Comparison of ENCODE assay signal across 18 mouse cellular contexts in genomic region chr16:52051106-52051505, GRCm38 (mm10).
"Had no signal": no experiment of that assay in that cellular context is flagged by ENCODE, and none has a peak within 500 bp of the region (broad histone marks: within the 10 kb centered on the region; RNA-seq: fewer than 3 reads in every experiment).

No protein-coding gene starts in this region.

- H3K27me3 ChIP-seq: midbrain, embryonic 12.5 days; neural tube, embryonic 13.5 days; neural tube, embryonic 15.5 days had no signal

- ATAC-seq: midbrain, embryonic 16.5 days had no signal

- H3K4me2 ChIP-seq: lung, embryonic 14.5 days; midbrain, embryonic 12.5 days; neural tube, embryonic 13.5 days; neural tube, embryonic 15.5 days had no signal

- H3K9ac ChIP-seq: lung, embryonic 14.5 days; midbrain, embryonic 12.5 days; neural tube, embryonic 13.5 days; neural tube, embryonic 15.5 days had no signal

- H3K27ac ChIP-seq: midbrain, embryonic 10.5 days; neural tube, embryonic 13.5 days; neural tube, embryonic 15.5 days had no signal

- H3K4me3 ChIP-seq: midbrain, embryonic 10.5 days; midbrain, embryonic 12.5 days; myocyte; neural tube, embryonic 13.5 days; neural tube, embryonic 15.5 days had no signal

- H3K9me3 ChIP-seq: midbrain, embryonic 10.5 days; midbrain, embryonic 12.5 days; neural tube, embryonic 13.5 days; neural tube, embryonic 15.5 days had no signal

- DNase-seq: lung, embryonic 14.5 days; lung, postnatal 10 days; lung, postnatal 4 days; midbrain, embryonic 14.5 days; retina, postnatal 1 day; right cerebral cortex, adult 18-20 months; right cerebral cortex, postnatal 25 days; right cerebral cortex, postnatal 4 days; spleen, adult 18-20 months; thymus, adult 18-20 months; thymus, postnatal 14 days; thymus, postnatal 36 days had no signal
